Mouse (Mus musculus) hindbrain, embryonic 13.5 days (tissue): ENCODE results near the gene Exoc6b. TPM values are rescaled to one million over a fixed set of nuclear protein-coding genes. Genes with fewer than 3 reads are reported as not detected.

ENCODE experiments used
- ATAC-seq: fragments of 200-750 bp; cut with Nextera tagmentation; 2 replicates; pipeline ENCODE4 v1.8.0; 2017; ENCODE audit warnings: moderate TSS enrichment; ENCODE audit not compliant: low FRiP score
- H3K27ac ChIP-seq: fragments of 300-500 bp; sonication (generic); 2 replicates; pipeline ENCODE4 v1.5.1; 2015; ENCODE audit warnings: inconsistent platforms, mild to moderate bottlenecking, moderate library complexity
- H3K27me3 ChIP-seq: fragments of 300-500 bp; sonication (generic); 2 replicates; pipeline ENCODE4 v1.6.1; 2015; ENCODE audit warnings: mild to moderate bottlenecking, inconsistent platforms
- H3K36me3 ChIP-seq: fragments of 300-500 bp; sonication (generic); 2 replicates; pipeline ENCODE4 v1.6.1; 2015; ENCODE audit warnings: mild to moderate bottlenecking, inconsistent platforms
- H3K4me1 ChIP-seq: fragments of 300-500 bp; sonication (generic); replicated peaks from 2 replicates; pipeline ENCODE4 v1.6.1; 2015; ENCODE audit warnings: inconsistent platforms
- H3K4me2 ChIP-seq: fragments of 300-500 bp; sonication (generic); 2 replicates; pipeline ENCODE4 v1.6.1; 2015; ENCODE audit warnings: inconsistent platforms, mild to moderate bottlenecking, moderate library complexity
- H3K4me3 ChIP-seq: fragments of 300-500 bp; sonication (generic); 2 replicates; pipeline ENCODE4 v1.5.1; 2015; ENCODE audit warnings: mild to moderate bottlenecking, inconsistent platforms
- H3K9ac ChIP-seq: fragments of 300-500 bp; sonication (generic); 2 replicates; pipeline ENCODE4 v1.6.1; 2015; ENCODE audit warnings: mild to moderate bottlenecking, inconsistent platforms
- H3K9me3 ChIP-seq: fragments of 300-500 bp; sonication (generic); 2 replicates; pipeline ENCODE4 v1.6.1; 2016; ENCODE audit warnings: inconsistent platforms
- WGBS: fragments of 180-500 bp; shearing (Covaris S2); methylation state at CpG from one replicate; pipeline ENCODE4 v1.1.7; 2015; 5-methylcytosine and 5-hydroxymethylcytosine counted together
- polyA plus RNA-seq: library from polyadenylated mRNA; unstranded; fragments of >200 nt; fragmentation: Nextera tagmentation; extraction: Ambion mirVana; gene quantifications from 2 replicates; pipeline ENCODE4 v1.2.1, GENCODE M21; 2015

Exoc6b gene
- polyA plus RNA-seq, 1 experiment from 2014 or later, result 47.7 TPM

- ATAC-seq, result no peak
- 74% methylated on average over 7 of the region's 7 CpGs for WGBS
These were observed 223.6 kb downstream of the Exoc6b start for GRCm38 (mm10) chr6:84845665-84846064.

GRCm38 (mm10) chr6:84841138-84841537 lies 228.2 kb downstream of the Exoc6b start:
- no peak overlapping the region for H3K4me3 ChIP-seq
- ATAC-seq, result no peak
- H3K4me2 ChIP-seq, result no peak overlapping the region
- H3K27me3 ChIP-seq, result no peaks in the 10 kb centered on the region
- H3K9me3 ChIP-seq, result no peaks in the 10 kb centered on the region
- no peak overlapping the region for H3K9ac ChIP-seq
- no peaks in the 10 kb centered on the region for H3K4me1 ChIP-seq
- no peak overlapping the region for H3K27ac ChIP-seq
- peaks cover 10% of the 10 kb centered on the region; the same call in 1 of the 2 replicates for H3K36me3 ChIP-seq

More at GRCm38 (mm10) chr6:84845665-84846064, 223.6 kb downstream of the Exoc6b start:
- Histone ChIP-seq H3K36me3 (peaks cover 20% of the 10 kb centered on the region), H3K27ac (no peak overlapping the region), H3K9me3 (no peaks in the 10 kb centered on the region), H3K27me3 (no peaks in the 10 kb centered on the region), H3K9ac (no peak overlapping the region), H3K4me3 (no peak overlapping the region), H3K4me1 (no peaks in the 10 kb centered on the region), H3K4me2 (no peak overlapping the region)

- no peak overlapping the region for H3K27ac ChIP-seq
- 88% methylated on average over 7 of the region's 7 CpGs for WGBS
These were observed 261.8 kb downstream of the Exoc6b start for GRCm38 (mm10) chr6:84807546-84807945.

GRCm38 (mm10) chr6:84806132-84806730 lies 263.1 kb downstream of the Exoc6b start:
- Histone ChIP-seq H3K9me3 (no peaks in the 10 kb centered on the region), H3K4me2 (no peak overlapping the region), H3K4me1 (0 out of 2 replicates have a peak, but pooled peaks cover 5% of the 10 kb centered on the region), H3K9ac (no peak overlapping the region), H3K27ac (no peak overlapping the region), H3K36me3 (no peaks in the 10 kb centered on the region), H3K27me3 (no peaks in the 10 kb centered on the region), H3K4me3 (no peak overlapping the region)
- WGBS, result 55% methylated on average over 2 of the region's 2 CpGs
- no peak for ATAC-seq

More at GRCm38 (mm10) chr6:84807546-84807945, 261.8 kb downstream of the Exoc6b start:
- ATAC-seq, result no peak
- Histone ChIP-seq H3K36me3 (peaks cover 11% of the 10 kb centered on the region), H3K9me3 (no peaks in the 10 kb centered on the region), H3K4me3 (no peak overlapping the region), H3K4me2 (no peak overlapping the region), H3K4me1 (0 out of 2 replicates have a peak, but pooled peaks cover 5% of the 10 kb centered on the region), H3K27me3 (no peaks in the 10 kb centered on the region), H3K9ac (no peak overlapping the region)

GRCm38 (mm10) chr6:84798736-84799135 lies 270.6 kb downstream of the Exoc6b start:
- Histone ChIP-seq H3K36me3 (no peaks in the 10 kb centered on the region), H3K9me3 (no peaks in the 10 kb centered on the region), H3K27me3 (no peaks in the 10 kb centered on the region), H3K4me3 (no peak overlapping the region), H3K27ac (no peak overlapping the region), H3K4me1 (no peaks in the 10 kb centered on the region), H3K4me2 (no peak overlapping the region), H3K9ac (no peak overlapping the region)
- 89% methylated on average over 3 of the region's 3 CpGs for WGBS
- no peak for ATAC-seq

- Histone ChIP-seq H3K27ac (no peak overlapping the region), H3K27me3 (no peaks in the 10 kb centered on the region), H3K36me3 (no peaks in the 10 kb centered on the region), H3K4me2 (no peak overlapping the region), H3K4me1 (peaks cover 16% of the 10 kb centered on the region), H3K4me3 (no peak overlapping the region), H3K9ac (no peak overlapping the region), H3K9me3 (no peaks in the 10 kb centered on the region)
- ATAC-seq, result no peak
- 75% methylated on average over 2 of the region's 2 CpGs for WGBS
These were observed 285.3 kb downstream of the Exoc6b start for GRCm38 (mm10) chr6:84783994-84784393.

- H3K9ac ChIP-seq, result no peak overlapping the region
- no peaks in the 10 kb centered on the region for H3K27me3 ChIP-seq
- H3K27ac ChIP-seq, result peak overlapping the region; percentile 76
- peaks cover 16% of the 10 kb centered on the region for H3K4me1 ChIP-seq
- 38% methylated on average over 5 of the region's 5 CpGs for WGBS
- H3K4me2 ChIP-seq, result no peak overlapping the region
- no peak overlapping the region for H3K4me3 ChIP-seq
- H3K36me3 ChIP-seq, result no peaks in the 10 kb centered on the region
- 0 out of 2 replicates have a peak, but pooled peaks have one; percentile 39 for ATAC-seq
- no peaks in the 10 kb centered on the region for H3K9me3 ChIP-seq
These were observed 289.3 kb downstream of the Exoc6b start for GRCm38 (mm10) chr6:84779987-84780386.

- WGBS, result 72% methylated on average over 5 of the region's 5 CpGs
- Histone ChIP-seq H3K36me3 (no peaks in the 10 kb centered on the region), H3K27me3 (no peaks in the 10 kb centered on the region), H3K4me1 (peaks cover 16% of the 10 kb centered on the region), H3K27ac (peak overlapping the region; percentile 14; the same call in 1 of the 2 replicates), H3K9ac (no peak overlapping the region), H3K9me3 (no peaks in the 10 kb centered on the region), H3K4me2 (no peak overlapping the region), H3K4me3 (no peak overlapping the region)
- ATAC-seq, result no peak
These were observed 290.3 kb downstream of the Exoc6b start for GRCm38 (mm10) chr6:84778970-84779369.

- Histone ChIP-seq H3K27ac (no peak overlapping the region), H3K9me3 (no peaks in the 10 kb centered on the region), H3K9ac (no peak overlapping the region), H3K27me3 (no peaks in the 10 kb centered on the region), H3K4me1 (peaks cover 14% of the 10 kb centered on the region), H3K4me3 (no peak overlapping the region), H3K36me3 (no peaks in the 10 kb centered on the region), H3K4me2 (no peak overlapping the region)
- no peak for ATAC-seq
- WGBS, result 69% methylated on average over 1 of the region's 1 CpGs
These were observed 293.4 kb downstream of the Exoc6b start for GRCm38 (mm10) chr6:84775908-84776307.

- no peak for ATAC-seq
- 57% methylated on average over 3 of the region's 3 CpGs for WGBS
These were observed 314.0 kb downstream of the Exoc6b start for GRCm38 (mm10) chr6:84755266-84755665.

GRCm38 (mm10) chr6:84752806-84753420 lies 316.4 kb downstream of the Exoc6b start:
- no peaks in the 10 kb centered on the region for H3K27me3 ChIP-seq
- no peaks in the 10 kb centered on the region for H3K9me3 ChIP-seq
- H3K36me3 ChIP-seq, result no peaks in the 10 kb centered on the region
- ATAC-seq, result no peak
- no peak overlapping the region for H3K27ac ChIP-seq
- H3K9ac ChIP-seq, result no peak overlapping the region
- H3K4me2 ChIP-seq, result no peak overlapping the region
- no peaks in the 10 kb centered on the region for H3K4me1 ChIP-seq
- no peak overlapping the region for H3K4me3 ChIP-seq

More at GRCm38 (mm10) chr6:84755266-84755665, 314.0 kb downstream of the Exoc6b start:
- H3K27ac ChIP-seq, result no peak overlapping the region
- no peaks in the 10 kb centered on the region for H3K9me3 ChIP-seq
- H3K36me3 ChIP-seq, result no peaks in the 10 kb centered on the region
- no peak overlapping the region for H3K4me3 ChIP-seq
- H3K9ac ChIP-seq, result no peak overlapping the region
- H3K4me1 ChIP-seq, result no peaks in the 10 kb centered on the region
- H3K27me3 ChIP-seq, result no peaks in the 10 kb centered on the region
- H3K4me2 ChIP-seq, result no peak overlapping the region

- no peak overlapping the region for H3K4me3 ChIP-seq
- no peak for ATAC-seq
- H3K9ac ChIP-seq, result no peak overlapping the region
- no peaks in the 10 kb centered on the region for H3K36me3 ChIP-seq
- no peak overlapping the region for H3K27ac ChIP-seq
- no peaks in the 10 kb centered on the region for H3K9me3 ChIP-seq
- H3K27me3 ChIP-seq, result no peaks in the 10 kb centered on the region
- peaks cover 13% of the 10 kb centered on the region for H3K4me1 ChIP-seq
- 90% methylated on average over 2 of the region's 2 CpGs for WGBS
- H3K4me2 ChIP-seq, result no peak overlapping the region
These were observed 317.9 kb downstream of the Exoc6b start for GRCm38 (mm10) chr6:84751409-84751808.
